Mouse (Mus musculus) right cerebral cortex, postnatal 25 days (tissue): Measurements from ENCODE around the gene Sema3e.

Experiments
- DNase-seq: peaks from one replicate; pipeline ENCODE4 v3.0.0; 2022

Sema3e gene

GRCm38 (mm10) chr5:14025205-14026124, at the start of gene Sema3e:
Sema3e (plus strand) TSS chr5:14025276.
- DNase-seq, result peak; percentile 52

GRCm38 (mm10) chr5:13977576-13977975, 47.5 kb upstream of the Sema3e start:
- DNase-seq, result no peak

GRCm38 (mm10) chr5:13979156-13979555, 45.9 kb upstream of the Sema3e start:
- no peak for DNase-seq

- DNase-seq, result no peak
Measured at GRCm38 (mm10) chr5:13982417-13983054, 42.5 kb upstream of the Sema3e start.

- DNase-seq, result no peak
Measured at GRCm38 (mm10) chr5:13983608-13984007, 41.5 kb upstream of the Sema3e start.

GRCm38 (mm10) chr5:13985669-13986068, 39.4 kb upstream of the Sema3e start:
- DNase-seq, result no peak

- no peak for DNase-seq
Measured at GRCm38 (mm10) chr5:13987123-13987522, 38.0 kb upstream of the Sema3e start.

- DNase-seq, result no peak
Measured at GRCm38 (mm10) chr5:13988023-13988422, 37.1 kb upstream of the Sema3e start.

GRCm38 (mm10) chr5:13992734-13993396, 32.2 kb upstream of the Sema3e start:
- no peak for DNase-seq

GRCm38 (mm10) chr5:14028341-14028740, 3.3 kb downstream of the Sema3e start:
- no peak for DNase-seq

GRCm38 (mm10) chr5:14030796-14031195, 5.7 kb downstream of the Sema3e start:
- DNase-seq, result no peak

GRCm38 (mm10) chr5:14032056-14032455, 7.0 kb downstream of the Sema3e start:
- DNase-seq, result no peak

GRCm38 (mm10) chr5:14033302-14033701, 8.2 kb downstream of the Sema3e start:
- no peak for DNase-seq

- DNase-seq, result no peak
Measured at GRCm38 (mm10) chr5:14038813-14039496, 13.9 kb downstream of the Sema3e start.

GRCm38 (mm10) chr5:14040208-14040607, 15.1 kb downstream of the Sema3e start:
- no peak for DNase-seq

- DNase-seq, result no peak
Measured at GRCm38 (mm10) chr5:14043116-14043515, 18.0 kb downstream of the Sema3e start.

GRCm38 (mm10) chr5:14043983-14044382, 18.9 kb downstream of the Sema3e start:
- DNase-seq, result no peak

GRCm38 (mm10) chr5:14048660-14049059, 23.6 kb downstream of the Sema3e start:
- DNase-seq, result no peak

GRCm38 (mm10) chr5:14054472-14054871, 29.4 kb downstream of the Sema3e start:
- no peak for DNase-seq

GRCm38 (mm10) chr5:14059895-14060553, 34.9 kb downstream of the Sema3e start:
- DNase-seq, result no peak

GRCm38 (mm10) chr5:14062918-14063481, 37.9 kb downstream of the Sema3e start:
- DNase-seq, result no peak

GRCm38 (mm10) chr5:14073152-14073551, 48.1 kb downstream of the Sema3e start:
- DNase-seq, result no peak
